Mouse (Mus musculus) intestine, embryonic 14.5 days (tissue): ENCODE measurements around the gene Fam69b. TPM values are rescaled to one million over a fixed set of nuclear protein-coding genes. Genes with fewer than 3 reads are reported as not detected.

Experiments used
- ATAC-seq: fragments of 200-750 bp; cut with Nextera tagmentation; replicated peaks from 2 replicates; pipeline ENCODE4 v1.8.0; 2017; ENCODE audit warnings: low read depth, moderate number of reproducible peaks, moderate TSS enrichment, moderate library complexity; ENCODE audit not compliant: low FRiP score, low TSS enrichment
- DNase-seq: peaks from one replicate; pipeline ENCODE4 v3.0.0-alpha.2; 2018; ENCODE audit warnings: low spot score
- H3K27ac ChIP-seq: fragments of 300-500 bp; sonication (generic); 2 replicates; pipeline ENCODE4 v1.5.1; 2014; ENCODE audit warnings: low read depth, mild to moderate bottlenecking, control low read depth
- H3K27me3 ChIP-seq: fragments of 300-500 bp; sonication (generic); replicated peaks from 2 replicates; pipeline ENCODE4 v1.6.1; 2014; ENCODE audit warnings: low read length, control low read depth; ENCODE audit not compliant: control insufficient read depth, insufficient read depth
- H3K36me3 ChIP-seq: fragments of 300-500 bp; sonication (generic); 2 replicates; pipeline ENCODE4 v1.6.1; 2014; ENCODE audit warnings: low read length, control low read depth; ENCODE audit not compliant: control insufficient read depth, insufficient read depth
- H3K4me1 ChIP-seq: fragments of 300-500 bp; sonication (generic); replicated peaks from 2 replicates; pipeline ENCODE4 v1.6.1; 2014; ENCODE audit warnings: low read length, control low read depth, mixed read lengths; ENCODE audit not compliant: control insufficient read depth, insufficient read depth
- H3K4me2 ChIP-seq: fragments of 300-500 bp; sonication (generic); 2 replicates; pipeline ENCODE4 v1.6.1; 2014; ENCODE audit warnings: low read length
- H3K4me3 ChIP-seq: fragments of 300-500 bp; sonication (generic); 2 replicates; pipeline ENCODE4 v1.5.1; 2014; ENCODE audit warnings: low read depth, low read length, control low read depth, mixed read lengths
- H3K9ac ChIP-seq: fragments of 300-500 bp; sonication (generic); 2 replicates; pipeline ENCODE4 v1.6.1; 2014; ENCODE audit warnings: mild to moderate bottlenecking, low read length
- H3K9me3 ChIP-seq: fragments of 300-500 bp; sonication (generic); 2 replicates; pipeline ENCODE4 v1.6.1; 2016; ENCODE audit warnings: low read length, control low read depth; ENCODE audit not compliant: control insufficient read depth
- WGBS: fragments of 180-500 bp; shearing (Covaris S2); extraction: QIAGEN DNeasy Blood & Tissue Kit; methylation state at CpG from one replicate; pipeline ENCODE4 v1.1.7; 2014; 5-methylcytosine and 5-hydroxymethylcytosine counted together
- polyA plus RNA-seq: library from polyadenylated mRNA; unstranded; fragments of >200 nt; fragmentation: Nextera tagmentation; extraction: Ambion mirVana; gene quantifications from 2 replicates; pipeline ENCODE4 v1.2.1, GENCODE M21; 2014

Gene Fam69b
- polyA plus RNA-seq, 1 experiment from 2014 or later = 41.3 TPM

- Histone ChIP-seq H3K4me1 (0 out of 2 replicates have a peak, but pooled peaks cover 4% of the 10 kb centered on the region), H3K27me3 (no peaks in the 10 kb centered on the region), H3K9me3 (no peaks in the 10 kb centered on the region), H3K36me3 (no peaks in the 10 kb centered on the region; the same call in 1 of the 2 replicates), H3K4me3 (peak overlapping the region; percentile 50), H3K27ac (peak overlapping the region; percentile 16; the same call in 1 of the 2 replicates), H3K9ac (peak overlapping the region; percentile 58), H3K4me2 (peak overlapping the region; percentile 62)
- no peak for DNase-seq
- WGBS = 4% methylated on average over 11 of the region's 11 CpGs
- ATAC-seq = peak; percentile 17
Measured at GRCm38 (mm10) chr2:26587044-26587405, 41.2 kb upstream of the Fam69b start.

- Histone ChIP-seq H3K9ac (peak overlapping the region; percentile 17), H3K36me3 (peaks cover 14% of the 10 kb centered on the region; the same call in 1 of the 2 replicates), H3K27me3 (no peaks in the 10 kb centered on the region), H3K27ac (peak overlapping the region; percentile 12; the same call in 1 of the 2 replicates), H3K4me3 (no peak overlapping the region), H3K9me3 (no peaks in the 10 kb centered on the region), H3K4me1 (0 out of 2 replicates have a peak, but pooled peaks cover 4% of the 10 kb centered on the region), H3K4me2 (peak overlapping the region; percentile 2; the same call in 1 of the 2 replicates)
- WGBS = 24% methylated on average over 4 of the region's 4 CpGs
- ATAC-seq (no peak), DNase-seq (no peak)
Measured at GRCm38 (mm10) chr2:26588573-26588972, 39.7 kb upstream of the Fam69b start.

GRCm38 (mm10) chr2:26589284-26589683 is 39.0 kb upstream of the Fam69b start:
- WGBS = 86% methylated on average over 10 of the region's 10 CpGs
- H3K36me3 ChIP-seq = peaks cover 19% of the 10 kb centered on the region; the same call in 1 of the 2 replicates
- H3K4me3 ChIP-seq = no peak overlapping the region
- ATAC-seq (no peak), DNase-seq (no peak)
- H3K9me3 ChIP-seq = no peaks in the 10 kb centered on the region
- no peak overlapping the region for H3K27ac ChIP-seq
- H3K4me1 ChIP-seq = 0 out of 2 replicates have a peak, but pooled peaks cover 4% of the 10 kb centered on the region
- no peaks in the 10 kb centered on the region for H3K27me3 ChIP-seq
- H3K9ac ChIP-seq = peak overlapping the region; percentile 17
- no peak overlapping the region; the same call in 1 of the 2 replicates for H3K4me2 ChIP-seq

GRCm38 (mm10) chr2:26590282-26590681 is 38.0 kb upstream of the Fam69b start:
- H3K9ac ChIP-seq = no peak overlapping the region
- WGBS = 96% methylated on average over 7 of the region's 7 CpGs
- peaks cover 24% of the 10 kb centered on the region for H3K36me3 ChIP-seq
- no peak overlapping the region for H3K4me3 ChIP-seq
- no peaks in the 10 kb centered on the region for H3K9me3 ChIP-seq
- H3K27me3 ChIP-seq = no peaks in the 10 kb centered on the region
- 0 out of 2 replicates have a peak, but pooled peaks cover 4% of the 10 kb centered on the region for H3K4me1 ChIP-seq
- ATAC-seq (no peak), DNase-seq (no peak)
- no peak overlapping the region for H3K4me2 ChIP-seq
- H3K27ac ChIP-seq = peak overlapping the region; percentile 5; the same call in 1 of the 2 replicates

- no peak for ATAC-seq
- 0 out of 2 replicates have a peak, but pooled peaks cover 4% of the 10 kb centered on the region for H3K4me1 ChIP-seq
- no peaks in the 10 kb centered on the region for H3K27me3 ChIP-seq
- H3K4me3 ChIP-seq = no peak overlapping the region
- no peak overlapping the region for H3K27ac ChIP-seq
- no peak for DNase-seq
- no peak overlapping the region for H3K9ac ChIP-seq
- H3K9me3 ChIP-seq = no peaks in the 10 kb centered on the region
- H3K4me2 ChIP-seq = no peak overlapping the region
- H3K36me3 ChIP-seq = peaks cover 27% of the 10 kb centered on the region
- 88% methylated on average over 7 of the region's 7 CpGs for WGBS
Measured at GRCm38 (mm10) chr2:26590962-26591361, 37.3 kb upstream of the Fam69b start.

GRCm38 (mm10) chr2:26591416-26591815 is 36.8 kb upstream of the Fam69b start:
- no peak for DNase-seq
- Histone ChIP-seq H3K36me3 (peaks cover 27% of the 10 kb centered on the region), H3K4me3 (no peak overlapping the region), H3K4me1 (0 out of 2 replicates have a peak, but pooled peaks cover 4% of the 10 kb centered on the region), H3K9ac (no peak overlapping the region), H3K27me3 (no peaks in the 10 kb centered on the region), H3K27ac (no peak overlapping the region), H3K4me2 (no peak overlapping the region), H3K9me3 (no peaks in the 10 kb centered on the region)
- WGBS = 83% methylated on average over 12 of the region's 12 CpGs
- ATAC-seq = no peak

- H3K9ac ChIP-seq = no peak overlapping the region
- H3K4me1 ChIP-seq = 0 out of 2 replicates have a peak, but pooled peaks cover under 1% of the 10 kb centered on the region
- 61% methylated on average over 9 of the region's 9 CpGs for WGBS
- no peak overlapping the region for H3K4me2 ChIP-seq
- 0 out of 2 replicates have a peak, but pooled peaks have one; percentile 11 for ATAC-seq
- H3K27me3 ChIP-seq = no peaks in the 10 kb centered on the region
- H3K27ac ChIP-seq = no peak overlapping the region
- H3K36me3 ChIP-seq = peaks cover 27% of the 10 kb centered on the region
- no peak overlapping the region for H3K4me3 ChIP-seq
- no peaks in the 10 kb centered on the region for H3K9me3 ChIP-seq
- no peak for DNase-seq
Measured at GRCm38 (mm10) chr2:26593211-26594021, 34.8 kb upstream of the Fam69b start.

GRCm38 (mm10) chr2:26594022-26594346 is 34.3 kb upstream of the Fam69b start:
- ATAC-seq = no peak
- Histone ChIP-seq H3K4me3 (no peak overlapping the region), H3K9me3 (no peaks in the 10 kb centered on the region), H3K9ac (no peak overlapping the region), H3K4me2 (no peak overlapping the region), H3K27ac (no peak overlapping the region), H3K36me3 (peaks cover 27% of the 10 kb centered on the region), H3K4me1 (no peaks in the 10 kb centered on the region), H3K27me3 (no peaks in the 10 kb centered on the region)
- peak; percentile 61 for DNase-seq
- 65% methylated on average over 9 of the region's 9 CpGs for WGBS
